Mouse (Mus musculus) adipocyte (in vitro differentiated cells): ENCODE results near the gene Ifnlr1.
"Not testable (repeated sequence)": the region's sequence is repeated elsewhere in the genome, so short reads cannot be mapped to it uniquely, and the experiment has no call there.

Experiments
- DNase-seq: peaks from one replicate; pipeline ENCODE4 v3.0.0-alpha.2; 2016; ENCODE audit warnings: low spot score

Ifnlr1 gene

DNA sequence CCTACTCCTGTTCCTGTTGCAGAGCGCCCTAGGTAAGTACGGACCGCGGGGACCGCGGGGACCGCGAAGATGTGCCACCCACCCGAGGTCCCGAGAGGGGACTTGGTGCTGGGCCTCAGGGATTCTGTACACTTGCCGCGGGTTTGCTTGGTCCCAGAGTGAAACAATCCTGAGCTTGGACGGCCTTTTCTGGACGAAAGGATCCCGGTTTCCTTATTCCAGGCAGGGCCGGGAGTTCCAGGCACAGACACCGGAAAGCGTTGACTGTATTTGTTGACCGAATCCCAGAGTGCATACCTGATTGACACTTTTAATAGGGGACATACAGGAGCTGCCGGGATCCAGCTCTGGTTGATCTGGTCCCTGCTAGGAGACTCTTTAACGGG is 474 bp downstream of the Ifnlr1 start:
- no peak for DNase-seq

DNA sequence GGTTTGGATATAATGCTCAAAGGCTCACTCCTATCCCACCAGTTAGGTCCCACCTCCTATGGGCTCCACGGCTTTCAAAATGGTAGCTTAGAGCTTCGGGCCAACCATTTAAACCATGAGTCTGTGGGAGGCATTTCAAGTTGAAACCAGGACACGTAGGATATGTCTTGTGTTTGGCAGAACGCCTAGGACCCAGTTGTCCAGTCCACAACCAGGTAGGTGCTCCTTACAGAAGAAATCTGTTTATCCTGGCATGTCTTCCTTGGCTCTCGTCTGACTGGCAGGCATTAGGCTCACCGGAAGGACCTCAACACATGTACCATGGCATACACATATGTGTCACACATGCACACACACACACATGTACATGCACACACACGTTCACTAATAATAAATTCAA is 3.7 kb downstream of the Ifnlr1 start:
- no peak for DNase-seq

DNA sequence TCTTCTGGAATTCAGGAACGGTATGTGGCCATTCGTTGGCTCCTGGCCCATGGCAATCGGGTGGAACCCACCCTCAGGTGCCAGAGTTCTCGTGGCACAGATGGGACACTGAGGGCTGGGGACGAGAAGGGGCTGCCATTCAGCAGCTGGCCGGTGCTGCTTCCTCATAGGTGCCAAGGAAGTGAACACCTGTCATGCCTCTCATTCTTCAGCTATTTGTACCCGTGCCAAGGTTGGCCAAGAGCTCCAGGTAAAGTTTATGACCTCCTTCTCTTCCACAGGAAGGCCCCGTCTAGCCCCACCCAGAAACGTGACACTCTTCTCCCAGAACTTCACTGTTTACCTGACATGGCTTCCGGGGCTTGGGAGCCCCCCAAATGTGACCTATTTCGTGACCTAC is 4.2 kb downstream of the Ifnlr1 start:
- no peak for DNase-seq

DNA sequence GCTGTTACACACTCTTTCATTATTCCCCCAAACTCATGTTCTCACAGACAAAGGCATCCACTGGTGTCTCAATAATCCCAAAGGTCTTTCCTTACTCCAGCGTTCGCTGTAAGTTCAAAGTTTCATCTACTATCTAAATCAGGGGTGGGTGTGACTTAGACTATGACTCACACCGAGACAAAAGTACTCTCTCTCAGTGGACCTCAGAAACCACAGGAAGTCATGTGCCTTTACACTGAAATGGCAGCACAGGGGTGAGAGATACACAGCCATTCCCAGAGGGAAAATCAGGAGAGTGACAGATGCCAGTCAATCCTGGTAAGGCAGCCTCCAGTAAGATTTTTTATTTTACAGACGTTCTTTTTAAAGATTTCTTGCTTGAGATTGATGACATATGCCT is 6.8 kb downstream of the Ifnlr1 start:
- no peak for DNase-seq

DNA sequence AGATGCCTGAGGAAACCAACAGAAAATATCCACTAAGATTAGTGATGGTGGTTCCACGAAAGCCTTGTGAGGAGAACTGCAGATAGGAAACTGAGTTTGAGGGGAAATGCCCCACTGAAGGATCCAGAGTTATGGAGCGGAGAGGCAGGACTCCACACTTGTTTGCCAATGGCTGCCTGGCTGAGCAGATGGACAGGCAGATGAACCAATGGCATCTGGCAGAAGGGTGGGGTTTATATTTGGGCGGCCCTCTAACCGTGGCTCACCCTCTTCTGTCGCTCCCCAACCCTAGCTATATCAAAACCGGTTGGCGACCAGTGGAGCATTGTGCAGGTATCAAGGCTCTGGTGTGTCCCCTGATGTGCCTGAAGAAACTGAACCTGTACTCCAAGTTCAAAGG is 12.4 kb downstream of the Ifnlr1 start:
- no peak for DNase-seq

DNA sequence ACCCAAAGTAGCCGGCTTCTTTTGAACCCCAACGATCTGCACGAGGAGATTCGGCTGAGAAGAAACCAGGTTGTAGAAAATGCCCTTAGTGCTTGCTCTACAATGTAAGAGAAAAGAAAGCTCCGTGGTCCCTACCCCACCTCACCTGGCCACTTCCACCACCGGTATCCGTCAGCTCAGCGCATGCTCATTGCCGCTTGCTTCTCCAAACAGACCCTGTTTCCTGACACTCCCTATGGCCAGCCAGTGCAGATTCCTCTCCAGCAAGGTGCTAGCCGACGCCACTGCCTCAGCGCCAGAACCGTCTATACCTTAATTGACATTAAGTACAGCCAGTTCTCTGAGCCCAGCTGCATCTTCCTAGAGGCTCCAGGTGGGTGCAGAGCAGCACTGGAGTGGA is 17.4 kb downstream of the Ifnlr1 start:
- no peak for DNase-seq

DNA sequence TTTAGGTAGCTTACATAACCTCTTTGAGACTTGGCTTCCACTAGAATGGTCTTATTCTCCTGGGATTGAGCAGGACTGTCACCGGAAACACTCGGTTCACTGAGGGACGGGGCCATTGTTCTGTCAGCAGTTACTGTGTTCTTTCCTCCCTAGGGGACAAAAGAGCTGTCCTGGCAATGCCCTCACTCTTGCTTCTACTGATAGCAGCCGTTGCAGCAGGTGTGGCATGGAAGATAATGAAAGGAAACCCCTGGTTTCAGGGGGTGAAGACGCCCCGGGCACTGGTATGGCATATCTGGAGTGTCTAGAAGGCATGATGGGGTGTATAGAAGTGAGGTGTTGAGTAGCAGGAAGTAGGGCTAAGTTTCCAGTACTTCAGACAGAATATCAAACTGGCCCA is 17.9 kb downstream of the Ifnlr1 start:
- DNase-seq = no peak

DNA sequence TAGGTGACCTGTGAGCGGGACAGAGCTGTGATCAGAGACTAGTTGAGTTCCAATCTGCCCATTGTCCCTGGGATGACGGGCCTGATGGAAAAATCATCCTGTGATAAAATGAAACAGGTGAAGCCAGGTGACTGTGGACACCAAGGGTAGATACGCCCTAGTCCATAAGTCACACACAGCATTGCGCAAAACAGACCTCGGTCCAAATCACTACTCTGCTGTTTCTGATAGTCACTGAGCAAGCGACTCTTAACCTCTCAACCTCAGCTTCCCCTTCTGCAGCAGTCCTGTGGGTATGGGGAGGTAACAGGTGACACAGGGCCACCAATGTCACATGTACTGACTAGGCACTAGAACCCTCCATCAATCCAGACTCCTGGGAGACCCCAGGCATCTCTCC is 20.0 kb downstream of the Ifnlr1 start:
- no peak for DNase-seq

DNA sequence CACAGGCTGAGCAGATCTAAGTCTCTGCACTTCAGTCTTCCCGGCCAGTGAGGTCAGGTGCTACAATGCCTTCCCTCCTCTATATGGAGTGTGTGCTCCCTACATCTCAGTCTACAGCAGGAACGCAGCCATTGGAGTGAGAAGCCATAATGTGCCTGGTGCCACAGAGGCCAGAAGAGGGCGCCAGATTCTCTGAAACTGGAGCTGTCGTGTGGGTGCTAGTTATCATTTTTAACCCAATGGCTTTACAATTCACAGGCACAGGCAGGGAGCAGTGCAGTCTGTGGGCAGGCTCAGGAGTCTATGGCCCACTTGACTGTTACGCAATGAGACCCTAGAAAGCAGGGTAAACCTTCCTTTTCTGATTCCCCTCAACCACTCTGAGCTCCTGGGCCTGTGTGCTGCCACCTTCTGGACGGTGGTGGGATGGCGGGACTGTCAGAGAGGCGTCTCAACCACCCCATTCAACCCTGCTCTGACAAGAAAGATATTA is 23.0 kb downstream of the Ifnlr1 start:
- peak; percentile 58 for DNase-seq

DNA sequence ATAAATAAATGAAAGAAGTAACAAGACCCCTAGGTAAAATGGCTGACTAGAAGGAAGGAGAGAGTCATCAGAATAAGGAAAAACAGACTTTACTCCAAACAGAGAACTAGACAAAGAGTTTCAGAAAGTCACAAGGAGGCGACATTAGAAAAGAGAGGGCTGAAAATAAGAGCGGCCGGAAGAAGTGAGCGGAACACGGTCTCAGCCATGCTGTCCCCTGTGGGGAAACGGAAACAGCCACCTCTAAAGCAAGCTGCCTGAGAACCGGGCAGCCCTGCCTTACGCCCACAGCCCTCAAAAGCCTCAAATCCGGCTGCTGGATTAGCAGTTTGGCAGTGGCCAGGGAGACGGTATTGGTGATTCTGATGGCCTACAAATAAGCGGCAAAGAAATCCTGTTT is 23.5 kb downstream of the Ifnlr1 start:
- no peak for DNase-seq

DNA sequence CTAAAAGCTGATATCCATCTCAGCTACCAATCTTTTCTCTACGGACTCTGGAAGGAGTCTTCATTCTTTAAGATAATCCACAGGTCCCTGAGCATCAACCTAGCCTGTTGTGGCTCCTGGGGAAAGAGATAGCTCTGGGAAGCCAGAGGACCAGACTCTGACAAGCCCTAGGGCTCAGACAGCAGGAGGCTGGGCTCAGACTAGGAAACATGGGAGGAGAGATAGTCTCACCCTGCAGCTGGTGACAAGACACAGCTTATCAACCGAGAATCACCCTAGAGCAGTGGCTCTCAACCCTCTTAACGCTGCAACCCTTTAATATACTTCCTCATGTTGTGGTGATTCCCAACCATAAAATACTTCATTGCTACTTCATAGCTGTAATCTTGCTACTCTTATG is 24.3 kb downstream of the Ifnlr1 start:
- no peak for DNase-seq

DNA sequence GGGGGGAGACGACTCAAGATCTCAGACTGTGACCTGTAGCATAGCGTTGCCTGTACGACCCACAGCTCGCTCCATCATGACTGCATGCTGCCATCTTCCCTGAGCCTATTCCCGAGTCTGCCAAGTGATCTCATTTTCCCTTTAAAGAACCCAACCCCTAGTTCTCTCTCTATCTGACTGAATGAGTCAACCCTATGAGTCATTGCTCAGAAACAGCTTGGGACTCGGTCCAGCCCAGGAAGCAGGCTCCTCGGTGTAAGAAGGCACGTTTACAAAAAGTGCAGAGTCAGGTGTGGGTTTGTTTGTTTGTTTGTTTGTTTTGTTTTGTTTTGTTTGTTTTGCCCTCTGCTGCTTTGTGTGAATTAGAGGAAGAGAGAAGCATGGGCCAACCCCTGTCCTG is 28.7 kb downstream of the Ifnlr1 start:
- DNase-seq = peak; percentile 3

DNA sequence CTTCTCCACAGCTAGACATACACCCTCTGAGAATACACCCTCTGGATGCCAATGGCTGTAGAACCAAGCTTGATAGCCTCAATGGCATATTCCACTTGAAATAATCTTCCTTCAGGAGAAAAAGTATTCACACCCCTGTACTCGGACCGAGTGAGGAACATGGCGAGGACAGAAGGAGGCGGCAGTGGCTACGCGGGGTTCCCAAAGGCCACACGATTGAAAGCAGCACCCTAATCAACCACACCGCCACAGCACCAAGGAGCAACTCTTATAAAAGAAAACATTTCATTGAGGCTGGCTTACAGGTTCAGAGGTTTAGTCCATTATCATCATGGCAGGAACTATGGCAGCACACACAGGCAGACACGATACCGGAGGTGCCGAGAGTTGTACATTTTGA is 30.4 kb downstream of the Ifnlr1 start:
- not testable (repeated sequence) for DNase-seq

DNA sequence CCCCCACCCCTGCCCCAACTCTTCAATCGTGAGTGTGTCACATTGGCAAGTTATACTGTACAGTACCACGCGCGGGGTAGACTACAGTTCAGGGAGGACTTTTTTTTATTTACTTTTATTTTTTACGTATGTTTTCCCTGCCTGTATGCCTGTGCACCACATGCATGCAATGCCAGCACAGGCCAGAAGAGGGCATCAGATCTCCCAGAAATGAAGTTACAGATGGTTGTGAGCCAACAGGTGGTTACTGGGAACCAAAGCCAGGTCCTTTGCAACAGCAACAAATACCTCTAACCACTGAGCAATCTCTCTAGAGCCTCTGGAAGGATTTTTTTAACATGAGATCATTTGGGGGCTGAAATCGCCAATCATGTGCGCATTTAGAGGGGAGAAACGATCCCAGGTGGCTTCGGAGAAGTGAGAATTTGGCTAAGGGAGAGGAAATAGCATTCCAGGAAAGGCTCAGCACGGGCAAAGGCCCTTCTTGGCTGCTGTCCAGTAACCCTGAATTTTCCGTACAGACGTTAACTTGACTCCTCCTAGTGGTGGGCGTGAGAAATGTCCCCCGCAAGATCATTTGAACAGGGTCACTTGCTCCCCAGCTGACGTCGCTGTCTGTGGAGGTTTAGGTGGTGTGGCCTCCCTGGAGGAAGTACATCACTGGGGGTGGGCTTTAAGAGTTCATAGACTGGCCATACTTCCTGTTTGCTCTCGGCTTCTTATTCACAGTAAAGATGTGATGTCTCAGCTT is 36.6 kb downstream of the Ifnlr1 start:
- no peak for DNase-seq

DNA sequence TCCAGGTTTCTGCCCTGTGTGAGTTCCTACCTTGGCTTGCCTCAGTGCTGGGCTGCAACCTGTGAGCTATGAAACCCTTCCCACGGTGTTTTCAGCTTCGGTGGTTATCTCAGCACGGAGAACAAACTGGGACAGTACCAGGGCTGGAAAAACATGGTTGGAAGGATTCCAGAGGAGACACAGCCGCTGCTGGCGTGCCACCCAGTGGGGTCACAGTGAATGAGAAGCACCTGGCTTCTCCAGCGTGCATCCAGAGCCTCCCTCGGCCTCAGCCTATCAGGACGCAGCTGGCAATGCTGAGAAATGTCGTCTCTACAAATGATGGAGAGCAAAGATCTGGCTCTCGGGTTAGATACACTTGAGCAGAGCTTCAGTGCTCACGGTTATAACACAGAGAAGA is 40.3 kb downstream of the Ifnlr1 start:
- no peak for DNase-seq

DNA sequence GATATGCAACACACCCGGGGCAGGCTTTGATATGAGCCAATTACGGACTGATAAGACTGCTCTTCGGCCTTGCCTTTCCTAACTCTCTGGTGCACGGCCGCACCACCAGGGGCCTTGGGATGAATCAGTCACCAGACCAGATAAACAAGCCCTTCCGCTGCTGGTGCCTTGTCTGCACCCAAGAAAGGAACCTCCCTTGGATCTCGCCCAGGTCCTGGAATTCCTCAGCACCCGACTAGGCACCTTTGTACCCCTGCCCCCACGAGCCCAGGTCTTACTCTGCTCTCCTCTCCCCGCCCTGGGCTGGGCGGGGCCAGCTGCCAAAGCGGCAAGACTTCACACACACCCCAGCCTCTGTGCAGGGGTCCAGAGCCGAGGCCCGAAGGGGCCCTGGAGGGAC is 41.7 kb downstream of the Ifnlr1 start, which contains the start of gene Il22ra1:
Gene Il22ra1 (plus strand): TSS at position 356 of the 400 bp plus-strand sequence.
- no peak for DNase-seq

DNA sequence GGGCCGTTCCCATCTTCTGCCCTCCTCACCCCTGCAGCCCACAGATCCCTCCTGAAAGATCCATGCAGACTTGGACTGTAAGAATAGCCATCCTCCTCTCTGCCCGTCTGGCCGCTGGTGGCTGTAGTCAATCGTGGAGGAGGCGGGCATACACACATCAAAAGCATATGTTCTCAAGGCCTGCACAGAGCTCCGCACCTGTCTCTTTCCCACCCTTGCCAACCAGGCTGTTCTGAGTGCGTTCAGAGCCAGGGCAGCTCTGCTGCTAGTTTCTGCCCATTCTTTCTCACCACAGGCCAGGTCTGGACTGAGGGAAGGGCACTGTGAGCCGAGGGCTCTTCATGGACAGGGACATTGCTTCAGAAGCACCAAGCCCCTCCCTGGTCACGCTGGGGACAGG is 44.1 kb downstream of the Ifnlr1 start:
- DNase-seq = no peak

DNA sequence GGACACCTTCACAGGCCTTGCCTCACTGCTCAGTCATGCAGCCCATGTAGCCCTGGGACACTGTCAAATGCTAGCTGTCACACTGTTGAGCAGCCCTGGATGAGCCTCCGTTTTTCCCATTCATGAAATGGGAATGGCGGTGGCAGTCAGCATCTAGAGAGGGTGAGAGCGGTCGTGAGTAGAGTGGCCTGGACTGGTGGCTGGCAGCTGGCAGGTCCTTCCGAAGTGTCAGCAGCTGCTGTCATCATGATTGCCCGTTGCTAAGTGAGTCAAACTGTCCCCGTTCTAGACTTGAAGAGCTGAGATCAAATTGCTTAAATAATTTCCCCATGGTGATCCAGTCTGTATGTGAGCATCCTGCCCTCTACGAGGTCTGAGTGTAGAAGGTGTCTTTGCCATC is 44.9 kb downstream of the Ifnlr1 start:
- no peak for DNase-seq

DNA sequence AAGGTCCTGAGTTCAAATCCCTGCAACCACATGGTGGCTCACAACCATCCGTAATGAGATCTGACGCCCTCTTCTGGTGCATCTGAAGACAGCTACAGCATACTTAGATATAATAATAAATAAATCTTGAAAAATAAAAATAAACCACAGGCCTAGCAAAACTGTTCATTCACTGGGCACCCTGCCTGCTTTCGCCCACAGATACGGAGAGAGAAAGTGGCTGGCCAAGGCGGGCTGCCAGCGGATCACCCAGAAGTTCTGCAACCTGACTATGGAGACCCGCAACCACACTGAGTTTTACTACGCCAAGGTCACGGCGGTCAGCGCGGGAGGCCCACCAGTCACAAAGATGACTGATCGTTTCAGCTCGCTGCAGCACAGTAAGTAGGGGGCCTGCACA is 47.8 kb downstream of the Ifnlr1 start:
- no peak for DNase-seq

DNA sequence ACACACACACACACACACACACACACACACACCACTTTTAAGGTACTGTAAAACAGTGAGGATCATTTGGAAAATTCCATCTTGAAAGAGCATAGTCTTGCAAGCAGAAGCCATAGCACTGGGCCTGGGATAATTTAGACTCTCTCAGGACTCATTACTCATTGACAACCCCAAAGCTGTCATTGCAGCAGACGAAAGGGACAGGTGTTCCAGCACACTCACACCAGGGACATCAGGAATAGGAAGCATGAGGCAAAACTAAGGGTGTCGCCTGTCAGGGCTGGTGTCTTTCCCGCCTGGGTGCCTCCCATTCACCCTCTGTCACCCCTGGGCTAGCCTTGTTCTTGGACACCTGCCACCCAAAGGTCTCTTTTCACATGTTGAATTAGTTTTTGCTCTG is 50.8 kb downstream of the Ifnlr1 start:
- DNase-seq = no peak

DNA sequence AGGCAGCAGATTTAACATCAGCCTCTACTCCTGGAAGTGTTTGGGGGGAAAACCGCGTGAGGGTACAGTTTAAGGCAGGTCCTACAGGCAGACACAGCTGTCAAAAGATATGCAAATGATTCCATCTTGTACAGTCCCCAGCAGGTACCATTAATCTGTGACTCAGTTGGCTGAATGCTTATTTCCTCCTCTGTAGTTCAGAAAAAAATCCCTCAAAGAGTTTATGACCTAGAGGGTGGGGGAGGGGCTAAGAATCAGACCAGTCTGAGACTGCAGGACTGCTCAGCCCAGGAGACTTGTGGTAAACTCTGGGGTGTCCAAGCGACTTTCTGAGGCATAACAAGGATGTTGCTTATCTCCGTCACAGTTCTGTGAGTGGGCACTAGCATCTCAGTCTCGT is 52.1 kb downstream of the Ifnlr1 start:
- DNase-seq = no peak

DNA sequence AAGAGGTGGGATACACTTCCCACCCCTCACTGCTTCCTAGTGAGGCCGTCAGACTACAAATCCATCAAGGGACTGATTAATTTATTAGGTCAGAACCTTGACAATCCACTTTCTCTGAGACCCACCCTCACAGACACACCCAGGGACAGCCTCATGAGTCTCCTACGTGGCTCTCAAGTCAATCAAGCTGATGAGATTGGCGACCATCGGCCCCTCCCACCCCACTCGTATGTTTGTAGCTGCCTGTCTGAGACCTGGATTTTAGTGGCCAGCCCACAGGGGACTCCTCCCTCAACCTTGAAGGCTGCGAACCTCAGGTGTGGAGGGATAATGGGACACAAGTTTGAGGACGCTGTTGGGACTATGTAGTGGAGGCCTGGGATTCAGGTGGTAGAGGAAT is 53.1 kb downstream of the Ifnlr1 start:
- DNase-seq = no peak

DNA sequence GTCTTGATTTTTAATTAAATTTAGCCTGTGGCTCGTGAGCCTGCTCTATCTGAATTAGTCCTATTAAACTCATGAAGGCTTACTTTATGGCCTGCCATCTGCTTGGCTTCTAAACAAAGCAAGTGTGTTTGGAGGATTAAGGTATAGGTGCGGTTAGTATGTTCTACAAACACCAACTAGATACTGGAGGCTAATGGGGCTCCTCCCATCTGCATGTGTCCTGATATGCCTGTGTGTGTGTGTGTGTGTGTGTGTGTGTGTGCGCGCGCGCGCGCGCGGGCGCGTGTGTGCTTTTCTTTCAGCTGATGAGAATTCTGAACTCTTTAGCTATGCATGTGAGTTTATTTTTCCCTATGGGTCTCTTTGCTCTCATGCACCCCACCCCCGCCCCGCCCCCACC is 53.6 kb downstream of the Ifnlr1 start:
- DNase-seq = no peak

DNA sequence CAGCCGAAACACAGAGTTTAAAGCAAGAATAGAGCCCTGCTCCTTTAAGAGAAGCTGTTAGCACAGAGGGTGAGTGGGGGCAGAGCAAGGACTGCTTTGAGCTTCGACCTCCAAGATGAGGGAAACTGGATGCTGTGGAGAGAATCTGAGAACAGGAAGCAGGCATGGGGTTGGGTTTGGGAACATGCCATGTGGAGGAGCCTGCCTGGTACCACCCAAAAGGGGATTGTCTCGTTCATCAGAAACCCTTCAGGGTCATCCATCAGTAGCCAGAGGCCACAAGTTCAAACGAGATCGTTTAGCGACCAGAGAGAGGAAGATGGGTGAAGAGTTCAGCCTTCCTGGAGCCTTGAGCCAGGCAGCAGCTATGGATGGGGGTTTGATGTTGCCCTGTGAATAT is 57.4 kb downstream of the Ifnlr1 start:
- DNase-seq = no peak
